In the genomic region with DNA sequence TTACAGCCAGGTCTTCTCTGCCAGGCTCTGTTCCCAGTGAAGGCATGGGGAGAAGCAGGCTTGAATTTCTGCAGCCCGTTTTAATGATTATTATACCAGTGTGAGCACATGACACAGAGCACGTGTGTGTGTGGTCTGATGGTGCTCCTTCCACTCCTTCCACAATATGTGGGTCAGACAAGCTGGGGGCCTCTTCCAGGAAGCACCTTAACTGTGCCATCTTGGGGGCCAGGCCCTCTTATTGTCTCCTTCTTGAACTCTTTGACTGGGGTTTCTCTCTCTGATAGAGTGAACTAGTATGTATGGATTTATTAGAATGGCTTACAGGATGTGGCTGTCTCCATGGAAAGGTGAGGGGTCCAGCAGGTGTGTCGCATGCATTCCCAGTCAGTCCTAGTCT, we compare ENCODE assay signal across 9 mouse cellular contexts.
"Had no signal": no experiment of that assay in that cellular context is flagged by ENCODE, and none has a peak within 500 bp of the region (broad histone marks: within the 10 kb centered on the region; RNA-seq: fewer than 3 reads in every experiment).

No protein-coding gene starts in this region.

- H3K4me2 ChIP-seq: limb, embryonic 15.5 days; liver, embryonic 12.5 days; lung, embryonic 14.5 days; midbrain, embryonic 12.5 days; neural tube, embryonic 13.5 days had no signal

- H3K4me1 ChIP-seq: midbrain, embryonic 12.5 days had no signal

- H3K9me3 ChIP-seq: limb, embryonic 15.5 days; liver, embryonic 12.5 days; midbrain, embryonic 12.5 days; neural tube, embryonic 13.5 days had no signal

- DNase-seq: layer of hippocampus, adult 9-11 months; layer of hippocampus, postnatal 36 days; right cerebral cortex, postnatal 14 days had no signal

- ATAC-seq: midbrain, embryonic 16.5 days had no signal

- H3K4me3 ChIP-seq: limb, embryonic 15.5 days; liver, embryonic 12.5 days; midbrain, embryonic 12.5 days; neural tube, embryonic 13.5 days had no signal

- H3K9ac ChIP-seq: limb, embryonic 15.5 days; liver, embryonic 12.5 days; lung, embryonic 14.5 days; midbrain, embryonic 12.5 days; neural tube, embryonic 13.5 days had no signal

- H3K27ac ChIP-seq: liver, embryonic 12.5 days; midbrain, embryonic 12.5 days; neural tube, embryonic 13.5 days had no signal

- H3K27me3 ChIP-seq: limb, embryonic 15.5 days; liver, embryonic 12.5 days; midbrain, embryonic 12.5 days; neural tube, embryonic 13.5 days had no signal
